ENCODE assay signal across 18 mouse cellular contexts in the genomic region with DNA sequence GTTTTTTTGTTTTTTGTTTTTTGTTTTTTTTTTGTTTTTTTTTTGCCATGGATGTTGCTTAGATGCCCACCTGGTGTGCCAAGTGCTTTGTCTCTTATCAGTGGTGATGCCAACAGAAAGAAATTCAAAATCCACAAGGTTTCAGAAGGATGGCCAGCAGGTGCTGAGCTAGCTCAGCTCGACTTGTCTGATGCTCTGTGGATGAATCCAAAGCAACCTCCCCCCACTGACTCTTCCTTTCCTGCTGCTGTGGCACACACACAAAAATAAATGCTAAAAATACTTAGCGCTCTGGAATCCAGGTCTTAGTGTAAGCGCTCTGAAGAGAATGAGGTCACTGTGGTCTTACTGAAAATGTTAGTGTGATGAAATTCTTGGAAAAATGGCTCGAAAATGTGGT. TPM values are rescaled to one million over a fixed set of nuclear protein-coding genes. Genes with fewer than 3 reads are reported as not detected.
DNase-seq lines count a peak whose midpoint lies in the region; ATAC-seq and TF ChIP-seq lines count a peak whose summit lies in the region.
"Had no signal": no experiment of that assay in that cellular context is flagged by ENCODE, and none has a peak within 500 bp of the region (broad histone marks: within the 10 kb centered on the region; RNA-seq: fewer than 3 reads in every experiment).

No protein-coding gene starts in this region.

- no peak for DNase-seq in frontal cortex, postnatal 36 days (ENCODE audit: low spot score in 2 of 2)
- no peak for DNase-seq in left cerebral cortex, adult 2 months (ENCODE audit: extremely low spot score in 1 of 2, low spot score in 2 of 2)
- DNase-seq in left cerebral cortex, postnatal 36 days (ENCODE audit: low spot score in 2 of 2) = no peak
- peak; percentile 27 for DNase-seq in brain, embryonic 14.5 days (ENCODE audit: low read depth)
- peak; percentile 60 to 70 for DNase-seq in cerebellum, postnatal 14 days
- DNase-seq in urinary bladder, postnatal 36 days (ENCODE audit: low spot score in 2 of 2) = no peak
- DNase-seq in liver = no peak
- DNase-seq: heart, adult 2 months; kidney, postnatal 10 days; layer of hippocampus, adult 9-11 months; thymus, postnatal 14 days had no signal

- H3K27ac ChIP-seq in left cerebral cortex, adult 2 months = peak overlapping the region; percentile 7; the same call in 1 of the 2 replicates
- H3K27ac ChIP-seq: heart, adult 2 months; limb, embryonic 10.5 days; liver, embryonic 14.5 days had no signal

- intact Hi-C loops in left cerebral cortex, adult 2 months (cut with DNase I) = no loop called here
- intact Hi-C loops in left cerebral cortex, postnatal 36 days (cut with DNase I) = no loop called here

- no peak for TF ChIP-seq POLR2A in brain, embryonic 14.5 days (IDR thresholded peaks at IDR 0.05; ENCODE audit: borderline replicate concordance, extremely low read depth, insufficient read depth, insufficient read length, poor library complexity, severe bottlenecking)

- peak; percentile 67 for ATAC-seq in frontal cortex, adult (ENCODE audit: low TSS enrichment)
- ATAC-seq: intestine, postnatal 0 days; Patski had no signal

- no peak overlapping the region for H3K4me3 ChIP-seq in left cerebral cortex, adult 2 months
- H3K4me3 ChIP-seq: heart, adult 2 months; limb, embryonic 10.5 days; megakaryocyte, embryonic 14.5 days had no signal

- TF ChIP-seq CTCF in left cerebral cortex, adult 2 months (IDR thresholded peaks at IDR 0.05) = no peak; the same call in 1 of the 2 replicates
- TF ChIP-seq CTCF in brain, embryonic 14.5 days (IDR thresholded peaks at IDR 0.05; ENCODE audit: borderline replicate concordance, extremely low read depth, insufficient read depth, insufficient read length) = no peak

RNA-seq across cellular contexts. Expression of a gene that starts 28.4 kb away (rescaled TPM):
- total RNA-seq in left cerebral cortex, adult 2 months (2021) = 100 to 1,000 TPM; 425 to 426 TPM
- 100 to 1,000 TPM; 357 to 404 TPM for total RNA-seq in left cerebral cortex, postnatal 36 days (2021)
- 42.7 and 65.4 TPM in 2 replicates for polyA plus RNA-seq in brain, embryonic 14.5 days (2012; rRNA removed)
- total RNA-seq: hematopoietic stem cell, adult 5-6 weeks had no signal

Comparison
In these comparisons a context has a peak if more than half of its experiments do, and no peak if none do; other contexts are left out.
1. DNase-seq: peak in brain, embryonic 14.5 days (single experiment) and cerebellum, postnatal 14 days (2 of 2); none in frontal cortex, postnatal 36 days (0 of 2), left cerebral cortex, adult 2 months (0 of 2), left cerebral cortex, postnatal 36 days (0 of 2), urinary bladder, postnatal 36 days (0 of 2) and liver (single experiment).